Mouse (Mus musculus) urinary bladder, postnatal 4 days (tissue): ENCODE measurements around the gene Cs.
A peak's percentile ranks its signal among the peaks of the same experiment; 100 is the strongest.

Experiments
- DNase-seq, 2 experiments: peaks; one replicate each; pipeline ENCODE4 v3.0.0; 2021 to 2022; ENCODE audit warnings: low spot score in 2 of 2

Gene Cs

DNA sequence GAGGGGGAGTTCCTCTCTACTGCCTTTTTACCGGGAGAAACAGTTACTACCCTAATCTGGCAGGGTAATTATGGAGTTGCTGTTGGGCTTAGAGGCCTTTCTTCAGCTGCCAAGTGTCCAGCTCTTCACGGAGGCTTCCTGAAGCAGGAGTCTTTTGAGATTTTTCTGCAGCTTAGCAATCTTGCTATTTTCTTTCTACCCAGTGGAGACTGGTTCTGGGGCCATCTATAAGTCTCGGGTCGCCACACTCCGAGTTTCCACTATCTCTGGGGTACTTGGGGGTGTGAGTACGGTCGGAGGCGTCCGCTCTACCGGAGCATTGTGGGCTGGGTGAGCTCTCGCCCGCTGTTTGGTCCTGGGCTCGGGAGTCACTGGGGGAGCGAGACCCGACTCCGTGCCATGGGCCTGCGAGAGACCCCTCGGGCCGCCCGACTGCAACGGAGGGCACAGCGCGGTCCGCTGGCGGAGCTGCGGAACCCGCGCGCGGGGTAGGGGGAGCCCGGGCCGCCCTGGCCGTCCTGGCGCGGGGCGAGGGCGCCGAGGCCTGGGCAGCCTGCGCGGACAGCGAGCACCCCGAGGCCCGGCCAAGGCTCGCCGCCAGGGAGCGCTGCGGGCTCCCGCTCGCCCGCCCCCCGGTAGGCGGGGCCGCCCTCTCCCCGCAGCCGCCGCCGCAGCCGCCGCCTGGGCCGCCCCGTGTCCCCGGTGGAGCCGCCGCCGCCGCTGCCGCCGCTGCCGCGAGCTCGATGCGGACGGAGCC is 39.1 kb downstream of the Cs start, which contains the start of gene Ankrd52:
Ankrd52 (plus strand) TSS at position 661 of the 757 bp plus-strand sequence.
- peak; percentile 88 to 89 for DNase-seq

DNA sequence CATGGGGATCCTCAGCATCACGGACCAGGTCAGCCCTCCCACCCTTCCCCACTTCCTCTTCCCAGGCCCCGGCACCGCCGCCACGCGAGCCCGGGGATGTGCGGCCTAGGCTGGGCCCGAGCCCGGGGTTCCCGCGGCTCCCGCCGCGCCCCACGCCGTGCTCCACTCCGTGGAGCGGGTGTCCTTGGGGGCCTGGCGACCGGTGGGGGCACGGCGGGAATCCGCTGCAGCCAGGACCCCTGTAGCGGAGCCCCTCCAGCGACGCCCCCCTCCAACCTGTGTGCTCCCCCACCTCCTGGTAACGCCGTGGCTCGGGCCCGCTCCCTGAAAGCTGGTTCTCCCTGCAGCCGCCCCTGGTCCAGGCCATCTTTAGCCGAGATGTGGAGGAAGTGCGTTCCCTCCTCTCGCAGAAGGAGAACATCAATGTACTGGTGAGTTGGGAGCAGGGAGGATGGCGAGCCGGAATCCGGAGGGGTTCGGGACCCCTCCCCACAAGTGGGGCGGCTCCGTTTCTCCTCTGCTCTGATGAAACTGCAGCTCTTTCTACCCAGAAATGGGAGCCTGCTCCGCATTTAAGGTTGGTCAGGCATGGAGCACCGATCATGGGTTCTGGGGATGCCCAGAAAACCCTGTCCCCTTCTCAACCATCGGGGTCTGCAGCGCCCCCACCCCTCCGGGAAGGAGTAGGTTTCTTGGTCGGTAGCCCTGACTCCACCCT is 39.8 kb downstream of the Cs start:
- DNase-seq, result peak in 1 of 2 experiments; percentile 48

DNA sequence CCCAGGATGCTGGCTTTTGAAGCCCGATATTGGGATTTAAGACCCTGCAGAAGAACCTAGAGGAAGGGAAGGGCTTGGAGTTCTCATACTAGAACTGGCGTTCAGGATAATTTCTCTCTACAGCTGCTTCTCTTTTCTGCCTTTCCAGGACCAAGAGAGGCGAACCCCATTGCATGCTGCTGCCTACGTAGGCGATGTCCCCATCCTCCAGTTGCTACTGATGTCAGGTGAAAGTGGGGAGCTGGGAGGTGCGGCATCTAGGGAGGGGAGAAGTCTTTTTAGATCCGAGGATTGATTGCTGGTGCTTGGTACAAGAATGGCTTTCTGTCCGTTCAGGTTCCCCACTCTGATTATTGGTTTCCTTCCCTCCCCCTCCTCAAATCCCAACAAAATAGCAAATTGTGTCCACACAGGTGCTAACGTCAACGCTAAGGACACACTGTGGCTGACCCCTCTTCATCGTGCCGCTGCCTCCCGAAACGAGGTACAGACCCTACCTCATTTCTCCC is 40.5 kb downstream of the Cs start:
- DNase-seq, result no peak

DNA sequence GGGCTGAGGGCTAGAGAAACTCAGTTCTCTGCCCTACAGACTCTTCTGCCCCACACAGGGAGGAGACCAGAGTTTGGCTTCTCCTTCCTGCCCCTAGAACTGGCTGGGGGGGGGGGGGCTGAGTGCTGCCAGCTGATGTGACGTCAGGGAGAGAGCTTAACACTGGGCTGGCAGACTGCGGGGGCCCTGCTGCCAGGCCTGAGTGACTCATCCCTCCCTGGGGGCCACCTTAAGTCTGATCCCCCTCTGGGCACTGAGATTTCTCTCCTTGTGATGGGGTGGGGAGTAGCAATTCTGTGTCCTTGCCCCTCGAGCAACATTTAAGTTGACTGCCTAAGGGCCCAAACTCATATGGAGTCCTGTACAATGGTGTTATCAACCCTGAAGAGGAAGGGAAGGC is 40.9 kb downstream of the Cs start:
- no peak for DNase-seq

DNA sequence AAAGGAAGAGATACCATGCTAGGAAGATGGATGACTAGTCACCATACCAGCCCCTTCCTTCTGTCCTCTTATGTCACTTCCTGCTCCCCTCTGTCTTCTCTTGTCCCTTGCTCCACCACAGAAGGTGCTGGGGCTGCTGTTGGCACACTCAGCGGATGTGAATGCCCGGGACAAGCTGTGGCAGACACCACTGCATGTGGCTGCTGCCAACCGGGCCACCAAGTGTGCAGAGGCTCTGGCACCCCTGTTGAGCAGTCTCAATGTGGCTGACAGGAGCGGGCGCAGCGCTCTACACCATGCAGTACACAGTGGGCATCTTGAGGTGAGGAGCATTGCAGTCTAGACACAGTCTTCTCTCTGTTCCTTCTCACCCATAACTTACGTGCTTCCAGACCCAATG is 41.7 kb downstream of the Cs start:
- no peak for DNase-seq

DNA sequence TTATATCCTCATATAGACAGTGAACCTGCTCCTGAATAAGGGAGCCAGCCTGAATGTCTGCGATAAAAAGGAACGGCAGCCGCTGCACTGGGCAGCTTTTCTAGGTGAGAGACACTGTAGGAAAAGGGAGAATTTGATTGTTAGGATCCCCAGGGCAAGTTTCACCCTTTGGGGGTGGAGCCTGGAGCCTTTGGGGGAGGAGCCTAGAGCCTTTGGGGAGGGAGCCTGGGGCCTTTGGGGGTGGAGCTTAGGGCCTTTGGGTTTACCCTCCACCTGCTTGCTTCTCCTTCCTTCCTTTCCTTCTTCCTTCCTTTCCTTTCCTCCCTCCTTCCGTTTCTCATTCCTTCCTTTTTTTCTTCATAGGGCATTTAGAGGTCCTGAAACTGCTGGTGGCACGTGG is 43.0 kb downstream of the Cs start:
- no peak for DNase-seq

DNA sequence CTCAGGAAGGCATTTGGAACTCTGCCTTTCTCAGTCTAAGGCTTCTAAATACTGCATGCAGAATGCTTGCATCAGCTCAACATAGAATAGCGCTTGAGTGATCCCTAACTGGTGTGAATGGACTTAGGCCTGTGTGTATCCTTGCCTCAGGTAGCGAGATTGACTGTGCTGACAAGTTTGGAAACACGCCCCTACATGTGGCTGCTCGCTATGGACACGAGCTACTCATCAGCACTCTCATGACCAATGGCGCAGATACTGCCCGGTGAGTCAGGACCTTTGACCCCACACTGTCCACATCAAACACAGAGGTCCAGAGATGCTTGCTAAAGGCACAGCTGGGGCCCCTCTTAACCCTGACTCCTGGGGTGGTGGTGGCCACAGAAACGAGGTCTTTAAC is 44.9 kb downstream of the Cs start:
- no peak for DNase-seq

DNA sequence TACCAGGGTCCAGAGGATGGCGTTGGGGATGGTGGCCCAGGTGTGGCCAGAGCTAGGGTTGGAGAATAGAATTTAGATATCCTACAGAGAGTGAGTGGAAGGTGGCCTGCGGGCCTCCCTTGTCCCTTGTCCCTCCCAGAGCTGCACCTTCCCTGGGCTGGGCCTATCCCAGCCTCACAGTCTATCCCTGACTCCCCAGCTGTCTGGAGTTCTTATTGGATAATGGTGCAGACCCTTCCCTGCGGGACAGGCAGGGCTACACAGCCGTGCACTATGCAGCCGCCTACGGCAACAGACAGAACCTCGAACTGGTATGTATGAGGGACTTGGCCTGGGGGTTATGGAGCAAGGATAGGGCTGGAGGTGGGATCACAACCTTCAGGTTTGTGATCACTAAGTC is 48.4 kb downstream of the Cs start:
- DNase-seq, result no peak

DNA sequence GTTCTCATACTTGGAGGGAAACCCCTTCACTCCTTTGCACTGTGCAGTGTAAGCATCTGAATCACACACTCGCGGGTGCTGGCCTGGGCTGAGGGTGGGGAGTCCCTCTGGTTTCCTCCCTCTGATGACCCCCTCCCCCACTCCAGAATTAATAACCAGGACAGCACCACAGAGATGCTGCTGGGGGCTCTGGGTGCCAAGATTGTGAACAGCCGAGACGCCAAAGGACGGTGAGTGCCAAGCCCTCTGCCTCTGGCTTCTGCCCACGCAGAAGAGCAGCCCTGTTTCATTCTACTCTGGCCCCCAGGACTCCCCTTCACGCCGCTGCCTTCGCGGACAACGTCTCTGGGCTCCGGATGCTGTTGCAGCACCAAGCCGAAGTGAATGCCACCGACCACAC is 51.4 kb downstream of the Cs start:
- DNase-seq, result no peak

DNA sequence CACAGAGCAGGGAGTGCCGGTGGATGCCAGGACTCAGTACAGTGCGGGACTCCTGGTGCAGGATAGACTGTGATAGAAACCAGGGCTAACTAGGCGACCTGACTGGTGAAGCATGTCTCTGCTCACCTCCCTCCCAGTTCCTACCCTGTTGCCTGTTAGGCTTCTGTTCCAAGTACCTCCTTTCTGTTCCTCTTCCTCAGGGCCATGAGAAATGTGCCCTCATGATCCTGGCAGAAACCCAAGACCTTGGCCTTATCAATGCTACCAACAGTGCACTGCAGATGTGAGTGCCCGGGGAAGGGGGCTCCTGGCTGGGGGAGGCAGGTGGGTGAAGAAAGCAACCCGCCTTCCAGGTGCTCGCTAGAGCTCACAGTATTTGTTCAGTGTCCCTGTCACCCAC is 52.0 kb downstream of the Cs start:
- no peak for DNase-seq

DNA sequence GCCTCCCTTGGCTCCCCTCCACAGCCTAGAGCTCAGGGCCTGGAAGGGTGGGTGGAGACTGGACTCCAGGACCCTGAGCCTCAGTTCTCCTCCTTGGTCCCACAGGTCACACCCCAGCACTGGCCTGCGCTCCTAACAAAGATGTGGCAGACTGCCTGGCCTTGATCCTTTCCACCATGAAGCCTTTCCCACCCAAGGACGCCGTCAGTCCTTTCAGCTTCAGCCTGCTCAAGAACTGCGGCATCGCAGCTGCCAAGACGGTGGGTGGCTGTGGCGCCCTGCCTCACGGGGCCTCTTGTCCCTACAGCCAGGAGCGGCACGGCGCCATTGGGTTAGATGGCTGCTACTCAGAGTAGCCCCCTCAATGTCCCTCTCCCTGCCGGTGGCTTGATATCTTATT is 52.8 kb downstream of the Cs start:
- no peak for DNase-seq

DNA sequence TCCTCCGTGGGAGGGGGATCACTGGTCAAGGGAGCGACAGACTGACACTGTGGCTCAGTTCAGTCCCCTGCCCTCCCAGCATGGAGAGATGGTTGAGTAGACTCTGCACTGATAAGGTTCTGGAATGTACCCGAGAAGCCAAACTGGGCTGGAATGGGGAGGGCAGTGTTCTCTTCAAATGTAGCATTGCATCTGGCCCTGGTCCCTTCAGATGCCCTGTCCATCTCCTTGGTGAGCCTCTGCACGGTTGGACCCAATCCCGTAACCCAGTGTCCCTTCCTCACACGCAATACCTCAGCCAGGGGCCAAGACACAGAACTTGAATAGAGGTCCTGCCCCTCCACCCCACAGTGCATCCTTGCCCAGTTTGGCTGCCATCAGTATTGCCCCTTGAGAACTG is 54.3 kb downstream of the Cs start:
- no peak for DNase-seq

DNA sequence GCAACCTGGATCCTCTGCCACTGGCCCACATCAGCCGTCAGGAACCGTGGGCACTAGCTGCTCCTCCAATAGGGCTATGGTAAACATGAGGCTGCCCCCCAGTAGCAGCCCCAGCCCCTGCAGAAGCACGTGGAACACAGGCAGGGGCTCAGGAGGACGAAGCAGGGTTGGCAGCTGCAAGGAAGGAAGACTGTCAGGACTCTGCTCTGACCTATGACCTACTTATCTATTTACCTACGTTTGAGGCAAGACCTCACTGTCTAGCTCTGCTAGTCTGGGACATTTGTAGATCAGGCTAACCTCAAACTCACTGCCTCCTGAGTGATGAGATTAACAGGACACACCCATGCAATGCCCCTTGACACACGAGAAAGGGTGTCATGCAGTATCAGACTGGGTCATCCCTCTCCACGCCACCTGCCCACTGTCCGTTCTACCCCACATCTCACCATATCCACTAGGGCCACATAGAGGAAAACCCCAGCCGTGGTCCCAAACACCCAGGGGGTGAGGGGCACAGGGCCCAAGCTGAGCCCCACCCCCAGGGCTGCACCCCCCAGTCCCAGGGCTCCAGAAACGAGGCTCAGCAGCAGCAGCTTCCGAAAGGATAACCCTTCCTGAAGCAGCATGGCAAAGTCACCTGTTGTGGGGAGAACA is 58.6 kb downstream of the Cs start:
- no peak for DNase-seq

DNA sequence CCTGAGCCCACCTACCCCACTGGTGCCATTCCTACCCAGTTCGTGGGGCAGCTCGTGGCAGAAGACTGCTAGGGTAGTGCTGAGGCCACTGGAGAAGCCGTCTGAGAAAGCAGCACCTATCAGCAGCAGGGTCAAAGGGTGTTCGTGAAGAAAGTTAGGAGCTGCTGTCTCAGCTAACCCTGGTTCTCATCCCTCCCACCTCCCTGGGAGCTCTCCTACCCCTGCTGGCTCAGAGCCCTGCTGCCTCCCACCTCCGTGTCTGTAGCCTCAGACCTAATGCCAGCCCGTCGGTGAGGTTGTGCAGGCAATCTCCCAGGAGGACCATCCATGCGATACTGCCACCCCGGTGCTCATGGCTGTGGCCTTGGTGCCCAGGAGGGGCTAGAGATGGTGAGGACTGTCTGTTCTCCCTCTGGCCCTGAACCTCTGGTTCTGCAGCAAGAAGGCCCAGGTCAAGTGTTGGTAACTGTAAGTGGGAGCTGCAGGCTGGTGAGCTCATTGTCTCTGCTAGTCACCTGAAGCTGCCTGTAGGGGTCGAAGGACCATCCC is 59.3 kb downstream of the Cs start:
- DNase-seq, result no peak

DNA sequence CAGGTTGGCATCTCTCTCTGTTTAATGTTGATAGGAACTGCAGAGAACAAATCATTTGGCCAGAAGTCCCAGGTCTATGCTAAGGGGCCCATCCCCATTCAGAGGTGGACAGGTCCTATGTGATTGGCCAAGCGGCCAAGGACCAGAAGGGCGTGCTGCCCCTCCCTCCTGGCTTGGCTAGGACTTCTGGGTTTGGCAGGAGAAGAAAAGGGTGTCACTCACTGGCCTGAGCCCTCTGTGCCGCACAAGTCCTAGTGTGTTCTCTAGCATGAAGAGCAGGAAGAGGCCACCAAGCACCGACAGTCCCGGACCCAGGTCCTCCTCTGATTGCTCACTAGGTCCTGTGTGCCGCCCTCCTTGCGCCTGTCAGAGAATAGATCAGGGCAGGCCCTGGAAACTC is 59.9 kb downstream of the Cs start:
- DNase-seq, result no peak

DNA sequence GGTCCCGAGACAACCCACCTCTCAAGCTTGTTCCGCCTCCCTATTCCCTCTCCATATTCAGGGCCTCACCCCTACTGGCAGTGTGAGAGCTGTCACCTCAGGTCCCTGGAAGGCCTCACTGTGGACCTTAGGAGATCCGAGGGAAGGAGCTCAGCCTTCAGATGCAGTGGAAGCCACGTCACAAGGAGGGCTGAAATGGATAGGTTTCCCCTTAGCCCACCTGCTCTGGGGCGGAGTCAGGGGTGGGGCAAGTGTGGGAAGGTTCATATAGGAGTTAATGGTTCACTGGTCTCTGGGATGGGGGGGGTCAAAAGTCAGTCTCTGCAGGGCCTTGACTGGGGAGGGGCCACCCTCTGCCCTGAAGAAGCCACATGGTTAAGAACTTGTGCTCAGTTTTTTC is 62.8 kb downstream of the Cs start:
- no peak for DNase-seq

DNA sequence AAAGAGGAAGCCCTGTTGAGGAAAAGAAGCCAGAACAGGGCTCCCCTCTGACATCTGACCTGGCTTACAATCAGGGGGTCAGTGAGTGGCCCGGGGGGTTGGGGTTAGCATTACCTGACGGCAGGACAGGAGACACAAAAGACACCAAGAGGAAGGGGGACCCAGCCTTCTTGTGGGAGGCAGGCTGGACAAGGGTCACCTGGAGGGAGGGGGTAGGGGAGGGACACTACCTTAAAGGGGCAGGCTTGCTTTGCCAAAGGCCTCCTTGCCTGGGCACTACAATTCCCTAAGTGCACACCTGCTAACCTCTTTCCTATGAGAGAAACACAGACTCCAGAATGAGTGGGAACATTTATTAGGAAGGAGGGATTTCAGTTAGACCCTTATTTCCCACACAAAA is 63.5 kb downstream of the Cs start, which contains the start of gene Slc39a5:
Slc39a5 (minus strand) TSS at position 174 of the 400 bp plus-strand sequence.
- no peak for DNase-seq

DNA sequence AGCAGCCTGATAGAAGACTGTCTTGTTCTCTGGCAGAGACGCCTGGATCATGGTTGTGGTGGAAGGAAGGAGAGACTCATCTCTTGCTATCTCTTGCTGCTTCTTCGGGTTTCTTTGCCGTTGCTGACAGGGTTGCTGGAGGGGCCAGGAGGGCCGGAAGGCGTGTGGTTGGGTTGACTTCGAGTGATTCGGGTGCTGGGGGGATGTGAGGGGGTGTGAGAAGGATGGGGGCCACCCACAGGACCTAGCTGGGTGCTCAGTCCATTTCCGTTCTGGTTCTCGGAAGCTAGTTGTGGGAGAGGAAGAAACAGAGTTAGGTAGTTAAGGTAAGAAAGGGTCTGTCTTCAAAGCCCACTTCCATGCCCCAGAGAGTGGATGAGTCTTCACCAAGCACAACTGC is 64.1 kb downstream of the Cs start:
- DNase-seq, result no peak

DNA sequence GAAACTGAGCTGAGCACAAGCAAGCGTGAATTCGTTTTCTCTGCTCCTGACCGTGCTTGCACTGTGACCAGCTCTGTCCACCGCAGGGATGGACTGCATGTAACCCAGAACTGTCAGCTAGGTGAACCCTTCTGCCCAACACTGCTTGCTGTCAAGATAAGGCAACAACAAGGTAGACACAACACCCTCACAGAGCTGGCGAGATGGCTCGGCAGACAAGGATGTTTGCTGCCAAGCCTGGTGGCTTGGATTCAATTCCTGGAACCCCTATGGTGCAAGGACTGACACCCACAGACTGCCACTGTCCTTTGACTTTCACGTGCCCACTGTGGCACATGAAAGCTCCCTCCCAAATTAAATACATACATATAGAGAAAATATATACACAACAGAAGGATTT is 66.4 kb downstream of the Cs start:
- DNase-seq, result no peak

DNA sequence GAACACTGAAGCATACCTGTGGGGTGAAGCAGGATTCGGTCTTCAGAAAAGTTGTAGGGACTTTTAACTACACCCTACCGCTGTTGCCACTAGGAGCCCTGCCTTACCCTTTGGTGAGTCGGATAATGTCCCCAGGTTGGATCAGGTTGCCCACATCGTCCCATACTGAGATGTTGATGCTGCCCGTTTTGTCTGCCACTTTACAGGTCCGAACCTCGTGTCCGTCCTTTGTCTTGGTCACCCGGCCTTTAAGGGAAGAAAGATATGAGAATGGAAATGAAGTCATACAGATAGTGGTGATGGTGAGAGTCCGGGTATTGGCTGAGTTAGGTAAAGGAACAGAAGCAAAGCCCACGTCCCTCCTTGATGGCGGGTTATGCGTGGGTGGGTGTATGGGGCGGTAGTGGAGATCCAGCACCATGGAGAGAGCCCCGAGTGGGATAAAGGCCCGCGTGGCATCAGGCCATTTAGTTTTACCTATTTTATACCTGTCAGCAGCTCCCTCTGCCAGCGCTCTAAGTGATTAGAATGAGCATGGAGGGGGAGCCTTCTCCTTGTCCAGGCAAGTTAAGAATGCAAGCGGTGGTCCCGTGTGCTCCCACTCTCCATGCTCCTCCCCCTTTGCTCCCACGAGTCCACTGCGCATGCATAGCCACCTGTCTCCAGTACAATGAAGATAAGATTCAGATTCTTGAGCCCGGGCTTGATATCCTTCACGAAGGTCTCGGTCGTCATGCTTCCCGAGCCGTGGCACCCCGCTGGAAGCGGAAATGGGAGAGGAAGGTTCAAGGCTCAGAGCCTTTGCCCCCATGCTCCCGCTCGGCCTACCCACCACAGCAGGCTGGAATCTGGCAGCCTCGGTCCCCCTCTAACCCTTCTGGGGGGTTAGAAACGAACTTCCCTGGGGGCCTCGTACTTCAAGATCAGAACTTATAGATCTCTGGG is 71.3 kb downstream of the Cs start:
- no peak for DNase-seq
